Mouse (Mus musculus) c-Kit-positive CD71-negative TER-119-negative erythroid progenitor cells, embryonic 14.5 days (primary cell): Measurements from ENCODE around the gene Ntn3.

ENCODE experiments used
- DNase-seq: peaks from one replicate; pipeline ENCODE4 v3.0.0-alpha.2; 2013; ENCODE audit warnings: low read depth

Gene Ntn3

DNA sequence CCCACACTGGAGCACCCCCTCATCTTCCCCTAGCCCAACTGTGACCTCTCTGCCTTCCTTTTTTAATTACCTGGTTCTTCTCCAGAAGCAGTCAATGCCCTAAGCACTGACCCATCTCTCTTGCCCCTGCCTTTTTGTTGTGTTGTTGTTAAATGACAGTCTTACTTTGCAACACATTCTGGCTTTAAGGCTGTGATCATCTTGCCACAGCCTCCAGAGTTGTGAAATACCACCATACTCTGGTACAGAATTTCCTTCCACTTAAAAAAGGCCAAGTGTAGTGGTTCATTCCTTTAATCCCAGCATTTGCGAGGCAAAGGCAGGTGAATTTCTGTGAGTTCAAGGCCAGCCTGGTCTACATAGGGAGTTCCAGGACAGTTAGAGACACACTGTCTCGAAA is 18.4 kb downstream of the Ntn3 start:
- DNase-seq = no peak

DNA sequence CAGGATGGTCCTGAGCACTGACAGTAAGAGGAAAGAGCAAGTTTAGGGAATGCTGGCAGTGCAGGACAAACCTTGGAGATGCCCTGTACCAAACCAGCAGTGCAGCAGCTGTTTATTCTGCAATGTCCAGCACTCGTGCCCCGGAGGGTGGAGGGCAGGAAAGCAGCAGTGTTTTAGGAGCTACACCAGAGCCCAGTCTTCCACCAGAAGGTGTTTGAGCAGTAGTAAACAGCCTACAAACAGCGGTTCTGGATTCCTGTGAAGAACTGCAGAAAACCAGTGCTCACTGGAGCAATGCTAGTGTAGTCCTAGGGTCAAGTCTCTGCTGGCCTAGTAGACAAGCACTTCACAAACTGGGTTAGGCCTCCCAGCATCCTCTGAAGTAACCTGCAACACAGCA is 35.1 kb downstream of the Ntn3 start:
- no peak for DNase-seq

DNA sequence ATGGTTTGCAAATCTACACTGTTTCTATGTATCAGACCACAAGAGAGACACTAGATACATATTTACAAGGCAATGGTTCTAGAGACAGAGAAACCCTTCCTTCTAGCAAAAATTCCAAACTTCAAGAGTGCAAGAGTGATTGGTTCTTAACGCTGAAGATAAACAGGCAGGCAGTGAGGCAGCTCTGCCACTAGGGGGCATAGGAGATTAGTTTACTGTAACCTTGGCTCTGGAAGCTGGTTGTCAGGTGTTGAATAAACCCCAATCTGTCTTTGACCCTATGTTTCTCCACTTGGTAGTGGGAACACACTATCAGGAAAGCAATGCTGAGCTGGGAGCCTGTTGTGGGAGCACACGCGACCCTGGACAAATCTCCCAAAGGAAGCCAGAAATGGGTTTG is 35.9 kb downstream of the Ntn3 start:
- peak; percentile 57 for DNase-seq

DNA sequence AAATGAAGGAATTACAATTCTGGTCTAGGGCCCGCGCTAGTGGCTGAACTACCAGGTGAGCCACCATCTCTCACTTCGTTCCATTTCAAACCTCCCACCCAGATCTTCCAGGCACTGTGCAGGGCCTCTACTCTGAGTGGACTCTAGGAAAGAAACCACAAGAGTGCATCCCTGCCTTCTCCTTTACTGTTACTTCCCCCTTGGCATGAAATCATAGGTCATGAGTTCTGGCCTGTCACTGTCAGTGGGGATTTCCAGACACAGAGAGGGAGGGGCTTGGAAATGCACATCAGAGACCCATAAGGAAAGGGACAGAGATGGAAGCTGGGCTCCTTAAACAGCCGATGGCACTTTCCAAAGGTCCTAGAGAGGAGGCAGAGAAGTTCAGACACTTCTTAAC is 37.6 kb downstream of the Ntn3 start:
- DNase-seq = no peak

DNA sequence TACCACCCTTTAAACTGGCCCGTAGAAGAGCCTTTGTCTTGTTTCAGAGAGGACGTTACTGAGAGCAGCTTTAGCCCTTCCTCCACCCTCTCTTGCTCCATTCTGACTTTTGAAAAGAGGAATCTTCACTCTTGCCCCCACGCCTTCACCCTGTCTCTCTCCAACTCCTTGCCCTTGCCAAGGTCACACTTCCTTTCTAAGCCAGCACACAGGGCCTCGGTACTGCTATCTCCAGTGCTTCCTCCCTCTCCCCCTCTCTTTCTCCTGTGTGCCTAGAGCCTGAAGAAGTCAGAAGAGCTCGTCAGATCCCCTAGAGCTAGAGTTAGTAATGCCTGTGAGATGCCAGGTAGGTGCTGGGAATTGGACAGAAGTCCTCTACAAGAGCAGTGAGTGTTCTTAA is 38.6 kb downstream of the Ntn3 start:
- DNase-seq = no peak

DNA sequence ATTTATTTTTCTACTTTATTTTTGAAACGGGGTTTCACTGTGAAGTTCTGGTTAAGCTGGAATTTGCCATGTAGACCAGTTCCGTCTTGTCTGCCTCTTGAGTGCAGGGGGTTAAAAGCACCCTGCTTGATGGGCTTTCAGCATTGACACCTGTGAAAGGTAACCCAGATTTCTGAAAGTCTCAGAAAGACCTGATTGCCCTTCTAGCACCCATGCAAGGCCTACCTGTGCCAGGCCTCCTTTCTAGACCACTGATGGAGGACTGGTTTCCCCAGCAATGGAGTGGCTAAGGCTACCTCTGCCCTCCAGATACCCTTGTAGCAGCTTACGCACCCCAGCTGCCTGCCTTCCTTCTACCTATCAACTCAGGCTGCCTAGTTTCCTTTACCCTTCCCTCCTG is 39.2 kb downstream of the Ntn3 start:
- DNase-seq = no peak

DNA sequence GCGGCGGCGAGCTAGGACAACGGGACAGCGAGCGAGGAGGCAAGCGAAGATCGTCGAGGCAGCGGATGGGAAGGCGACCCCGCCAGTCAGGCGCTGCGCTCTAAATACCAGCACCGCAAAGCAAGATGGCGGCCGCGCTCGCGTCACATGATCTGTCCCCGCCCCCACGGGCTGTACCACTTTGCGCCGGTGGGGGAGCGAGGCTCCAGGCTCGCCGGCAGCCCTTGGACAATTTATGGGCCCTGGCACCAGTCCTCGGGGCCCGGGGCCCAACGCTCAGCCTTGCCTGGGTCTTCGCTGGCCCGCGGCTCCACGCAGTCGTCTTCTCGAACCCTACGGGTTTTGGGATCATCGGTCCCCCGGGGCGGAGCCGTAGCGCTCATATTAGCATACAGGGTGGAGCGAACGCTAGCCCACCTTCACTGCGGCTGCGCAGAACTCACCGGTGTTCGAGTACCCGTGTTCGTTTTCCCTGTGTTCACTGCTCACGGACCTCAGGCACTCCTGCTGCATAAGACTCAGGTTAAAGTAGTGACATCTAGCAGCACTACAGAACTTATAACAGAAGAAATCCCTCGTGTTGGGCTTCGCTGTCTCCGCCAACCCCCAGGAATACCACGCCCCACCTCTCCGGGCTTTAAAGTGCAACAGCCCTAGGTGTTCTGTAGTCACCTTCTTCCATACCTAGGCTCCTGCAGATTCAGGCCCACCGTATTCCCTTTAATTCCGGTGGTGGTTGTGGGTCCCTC is 39.8 kb downstream of the Ntn3 start, which contains the start of gene Atp6v0c:
Atp6v0c (minus strand) TSS at position 386 of the 749 bp plus-strand sequence.
- peak; percentile 93 for DNase-seq

DNA sequence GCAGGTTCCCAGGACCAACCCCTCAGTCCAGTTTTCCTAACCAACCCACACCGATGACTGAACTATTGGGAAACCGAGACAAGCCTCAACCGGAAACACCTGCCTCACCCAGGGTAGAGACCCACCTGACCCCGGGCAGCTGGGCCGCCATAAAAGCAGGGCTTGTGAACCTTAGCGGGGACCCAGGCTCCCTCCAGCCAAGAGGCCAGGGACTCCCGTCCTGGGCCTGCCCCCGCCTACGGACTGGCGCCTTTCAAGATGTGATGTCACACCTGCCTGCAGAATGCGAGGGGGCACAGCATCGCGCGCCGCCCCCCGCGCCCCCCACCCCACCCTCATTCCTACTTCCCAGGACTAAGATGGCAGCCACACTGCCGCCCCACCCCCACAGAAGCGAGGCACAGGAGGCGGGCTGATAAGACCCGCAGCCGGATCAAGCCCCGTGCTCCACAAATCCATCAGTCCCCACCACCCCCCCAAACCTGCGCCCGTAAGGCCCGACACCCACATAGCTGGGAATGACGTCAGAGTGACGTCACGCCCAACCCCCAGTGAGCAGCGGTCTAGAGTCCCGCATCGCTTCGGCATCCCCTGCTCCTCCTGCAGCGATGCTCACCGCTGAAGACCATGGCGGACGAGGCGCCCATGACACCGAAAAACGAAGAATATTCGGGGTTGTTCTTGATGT is 40.6 kb downstream of the Ntn3 start:
- peak; percentile 42 for DNase-seq

DNA sequence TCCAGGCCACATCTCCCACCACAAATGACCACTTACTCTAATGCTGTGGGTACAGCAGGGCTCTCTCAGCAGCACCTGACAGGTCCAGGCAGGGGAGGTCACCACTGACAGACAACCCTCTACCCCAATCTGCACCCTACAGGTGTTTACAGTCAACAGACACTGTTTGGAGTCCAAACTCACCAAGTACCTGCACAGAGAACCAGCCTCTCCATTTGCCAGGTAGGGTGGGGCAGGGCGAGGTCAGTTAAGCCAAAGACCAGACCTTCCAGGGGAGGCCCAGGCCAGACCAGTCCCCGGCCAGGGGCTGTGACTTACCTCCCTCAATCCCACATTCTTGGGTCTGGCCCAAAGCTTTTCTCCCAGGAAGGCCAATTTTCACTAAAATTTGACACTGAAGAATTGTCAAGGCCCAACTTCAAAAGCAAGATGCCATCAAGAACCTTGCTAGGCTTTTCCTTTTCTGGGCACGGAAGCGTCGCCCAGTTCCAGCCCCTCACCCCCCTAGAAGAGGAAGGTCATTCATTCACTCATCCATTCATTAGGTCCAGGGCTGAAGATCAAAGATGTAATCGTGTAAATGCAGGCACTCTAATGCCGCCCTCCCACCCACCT is 41.3 kb downstream of the Ntn3 start:
- no peak for DNase-seq

DNA sequence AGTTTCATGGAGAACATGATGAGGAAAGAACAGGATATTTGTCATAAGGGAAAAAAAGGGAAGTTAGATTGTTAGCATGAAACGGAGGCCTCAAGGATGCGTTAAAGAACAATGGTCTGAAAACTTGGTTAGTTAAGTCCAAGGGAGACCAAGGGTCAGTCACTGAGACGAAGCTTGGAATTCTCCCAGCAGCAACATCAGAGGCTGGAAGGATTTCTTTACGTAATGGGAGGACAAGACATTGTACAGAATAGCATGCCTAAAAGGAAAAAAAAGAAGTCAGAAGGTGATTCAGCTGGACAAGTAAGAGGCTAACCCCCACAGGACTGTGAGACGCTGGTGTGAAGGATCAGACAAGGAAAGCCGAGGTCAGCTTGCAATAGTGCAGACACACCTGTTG is 42.2 kb downstream of the Ntn3 start:
- DNase-seq = no peak

DNA sequence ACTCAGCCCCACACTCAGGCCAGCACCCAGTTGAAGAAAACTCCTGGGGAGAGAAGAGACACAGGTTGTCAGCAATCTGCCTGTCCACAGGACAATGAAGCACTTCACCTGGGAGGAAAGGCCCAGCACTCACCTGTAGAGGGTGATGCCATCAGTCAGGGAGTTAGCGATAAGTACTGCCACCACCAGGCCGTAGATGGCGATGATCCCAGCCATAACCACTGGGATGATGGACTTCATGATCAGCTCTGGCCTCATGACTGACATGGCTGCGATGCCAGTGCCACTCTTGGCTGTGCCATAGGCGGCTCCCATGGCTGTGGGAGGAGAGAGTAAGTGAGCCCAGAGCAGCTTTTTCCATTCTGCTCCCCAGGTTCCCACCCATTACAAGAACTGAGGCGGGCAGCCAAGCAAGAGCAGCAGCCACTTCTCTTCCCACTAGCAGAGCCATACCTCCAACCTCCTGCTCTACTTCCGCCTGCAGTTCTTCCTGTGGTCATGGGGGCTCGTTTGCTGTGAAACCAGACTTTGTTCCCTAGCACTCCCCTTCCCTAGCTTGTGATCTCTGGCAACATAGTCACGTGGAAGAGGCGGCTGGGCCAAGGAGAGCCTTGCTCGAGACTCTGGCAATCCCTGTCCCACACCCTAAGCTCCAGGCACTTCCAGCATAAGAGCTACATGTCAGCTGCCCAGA is 44.6 kb downstream of the Ntn3 start:
- no peak for DNase-seq

DNA sequence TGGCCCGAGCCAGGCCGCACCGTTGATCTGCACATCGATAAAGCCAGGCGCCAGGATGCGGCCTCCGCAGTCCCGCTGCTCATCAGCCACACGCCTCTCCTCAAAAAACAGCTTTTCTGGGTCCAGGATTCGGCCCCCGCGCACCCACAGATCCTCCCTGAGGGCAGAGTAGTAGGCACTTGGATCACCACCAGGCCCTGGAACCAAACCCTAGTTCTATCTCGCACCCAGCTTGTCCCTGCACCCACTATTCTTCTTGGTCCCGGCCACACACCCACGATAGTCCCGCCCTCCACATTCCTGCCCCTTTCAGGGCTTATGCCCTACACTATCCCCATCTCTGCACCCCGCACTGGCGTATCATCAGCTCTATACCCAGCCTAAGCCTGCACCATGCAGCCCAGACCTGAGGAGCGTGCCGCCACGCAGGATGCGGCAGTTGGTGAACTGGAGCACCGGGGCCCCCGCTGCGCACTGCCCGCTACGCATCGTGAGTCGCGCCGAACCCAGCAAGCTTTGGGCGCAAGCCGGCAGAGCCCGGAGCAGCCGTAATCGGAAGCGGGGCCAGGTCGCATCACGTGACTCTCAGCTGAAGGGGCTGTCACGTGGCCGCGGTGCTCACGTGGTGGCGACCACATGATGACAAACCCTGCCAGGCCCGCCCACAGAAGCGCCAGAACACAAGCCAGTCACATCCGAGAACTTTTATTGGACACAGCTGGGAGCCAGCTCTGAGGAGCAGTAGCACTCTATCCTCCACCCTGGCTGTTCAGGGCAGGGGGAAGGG is 46.0 kb downstream of the Ntn3 start, which contains the start of gene Amdhd2:
Amdhd2 (minus strand) TSS at position 591 of the 787 bp plus-strand sequence.
- peak; percentile 87 for DNase-seq

DNA sequence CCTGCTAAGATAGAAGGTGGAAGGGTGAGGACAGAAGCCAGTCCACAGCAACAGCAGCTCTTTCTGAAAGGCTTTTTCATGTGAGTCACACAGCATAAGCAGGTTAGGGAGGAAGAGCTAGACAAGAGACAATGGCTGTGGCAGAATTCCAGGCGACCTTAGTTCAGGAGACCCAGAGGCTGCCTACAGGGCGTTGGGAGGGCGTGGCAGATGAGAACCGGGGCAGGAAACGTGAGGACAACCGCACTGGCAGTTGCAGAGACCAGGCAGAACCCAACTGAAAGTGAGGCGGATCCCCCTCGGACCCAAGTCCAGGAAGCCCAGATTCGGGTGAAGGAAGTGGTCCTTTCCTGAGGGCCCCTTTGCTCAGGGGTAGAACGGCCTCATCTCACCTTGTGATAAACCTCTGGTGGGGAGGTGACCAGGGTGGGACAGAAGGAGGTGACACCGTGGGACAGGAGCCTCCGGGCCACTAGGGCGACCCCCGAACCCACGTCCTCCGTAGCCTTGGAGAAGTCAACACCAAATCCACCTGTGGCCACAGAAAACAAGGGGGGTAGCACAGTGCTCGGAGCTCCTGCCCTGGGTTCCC is 46.7 kb downstream of the Ntn3 start:
- DNase-seq = no peak

DNA sequence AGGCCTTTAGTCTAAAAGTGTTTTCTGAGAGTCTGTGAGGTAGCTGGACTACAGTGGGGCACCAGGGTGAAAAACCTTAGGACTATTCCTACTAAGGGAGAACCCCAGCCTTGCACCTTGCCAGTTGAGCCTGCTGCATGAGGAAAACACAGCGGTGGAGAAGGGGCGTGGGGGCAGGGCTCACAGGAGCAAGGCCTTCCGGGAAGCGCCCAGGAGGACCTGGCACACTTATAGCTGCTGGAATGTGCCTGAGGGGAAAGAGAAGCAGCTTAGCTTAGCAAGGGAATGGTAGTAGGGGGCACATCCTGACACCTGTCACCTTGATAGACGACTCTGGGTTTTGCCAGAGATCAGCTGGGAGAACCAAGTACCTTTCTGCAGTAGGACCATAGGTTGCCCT is 47.9 kb downstream of the Ntn3 start:
- no peak for DNase-seq

DNA sequence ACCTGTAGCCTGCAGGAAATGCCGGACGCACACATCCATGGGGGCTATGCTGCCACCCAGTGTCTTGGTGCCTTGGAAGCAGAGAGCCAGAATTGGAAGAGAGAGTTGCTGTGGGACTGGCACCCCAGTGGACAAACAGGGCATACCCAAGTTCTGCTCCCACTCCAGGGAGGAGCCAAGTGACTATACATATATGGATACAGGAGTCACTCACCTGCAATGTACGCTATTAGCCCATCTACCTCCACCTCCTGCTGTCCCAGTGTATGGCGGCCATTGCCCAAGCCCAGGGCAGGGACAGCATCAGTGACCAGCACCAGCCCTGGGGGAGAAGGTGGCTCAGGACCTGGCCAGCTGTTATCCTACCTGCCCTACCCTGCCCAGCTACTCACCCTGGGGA is 51.8 kb downstream of the Ntn3 start:
- no peak for DNase-seq

DNA sequence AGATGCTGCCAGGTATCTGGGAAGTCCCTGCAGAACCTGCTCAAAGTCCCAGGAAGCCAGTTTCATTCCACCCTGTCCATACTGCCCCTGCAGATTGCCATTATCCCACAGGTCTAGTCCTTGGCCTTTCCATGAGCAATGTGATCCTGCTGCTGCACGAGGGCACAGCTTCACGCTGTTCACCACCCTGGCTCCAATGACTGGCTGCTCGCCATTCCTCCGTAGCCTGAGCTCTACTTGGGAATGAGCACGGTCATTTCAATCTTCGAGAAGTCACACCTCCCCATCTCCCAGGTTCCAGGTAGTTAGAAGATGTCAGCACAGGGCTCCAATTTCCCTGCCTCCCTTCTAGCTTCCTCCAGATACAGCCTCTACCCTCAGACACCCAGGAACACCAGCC is 52.2 kb downstream of the Ntn3 start:
- DNase-seq = no peak

DNA sequence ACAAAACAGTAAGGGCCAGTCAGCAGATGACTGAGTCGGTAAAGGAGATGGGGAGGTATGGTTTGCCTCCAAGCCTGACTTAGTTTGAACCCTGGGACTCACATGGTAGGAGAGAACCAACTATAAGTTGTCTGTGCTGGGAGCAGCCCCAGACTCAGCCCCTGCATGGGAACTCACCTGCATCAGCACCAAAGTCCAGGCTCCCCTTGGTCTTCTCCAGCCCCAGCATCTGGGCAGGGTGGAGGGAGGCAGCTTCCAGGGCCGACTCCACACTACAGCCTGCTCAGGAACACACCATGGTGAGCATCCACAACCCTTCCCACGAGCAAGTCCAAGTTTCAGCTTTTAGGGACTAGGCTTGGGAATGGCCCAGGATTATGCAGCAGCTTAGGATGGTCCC is 52.9 kb downstream of the Ntn3 start:
- DNase-seq = no peak

DNA sequence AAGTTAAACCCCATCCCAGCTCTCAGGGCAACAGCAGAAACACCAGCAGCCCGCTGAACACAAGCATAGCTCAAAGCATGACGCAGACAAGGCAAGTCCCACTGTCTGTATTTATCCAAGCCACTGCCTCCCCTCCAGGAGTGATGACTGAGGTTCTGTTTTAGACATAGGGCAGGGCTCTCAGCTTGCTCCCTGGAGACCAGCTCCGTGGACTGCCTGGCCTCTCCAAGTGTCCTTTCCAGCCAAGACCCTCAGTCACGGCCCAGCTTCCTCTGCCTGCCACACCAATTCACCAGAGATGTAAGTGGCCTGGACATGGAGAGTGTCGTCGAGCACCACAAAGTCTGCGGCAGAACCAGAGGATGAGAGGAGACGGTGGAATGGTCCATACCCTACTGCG is 53.6 kb downstream of the Ntn3 start:
- no peak for DNase-seq

DNA sequence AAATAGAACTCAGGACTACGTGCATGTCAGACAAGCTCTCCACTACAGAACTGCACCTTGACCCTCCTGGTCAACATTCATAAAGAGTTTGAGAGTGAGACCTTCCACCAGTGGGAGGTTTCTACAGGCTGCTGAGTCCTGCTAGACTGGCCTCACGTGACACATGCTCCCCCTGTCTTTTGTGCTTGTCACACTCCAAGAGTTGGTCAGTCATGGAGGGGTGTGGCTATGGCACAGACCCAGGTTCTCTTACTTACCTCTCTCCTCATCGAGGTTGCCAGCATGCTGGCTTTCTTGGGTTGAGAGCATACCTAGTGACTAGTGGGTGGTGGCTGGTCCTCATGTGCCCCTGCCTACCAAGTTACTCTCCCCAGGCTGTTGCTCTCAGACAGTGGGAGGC is 54.9 kb downstream of the Ntn3 start:
- no peak for DNase-seq
